Mouse (Mus musculus): Measurements from ENCODE around the gene H2-Aa. TPM values are rescaled to one million over a fixed set of nuclear protein-coding genes. Genes with fewer than 3 reads are reported as not detected.

H2-Aa gene
- polyA plus RNA-seq, 1 experiment = 508 TPM

DNA sequence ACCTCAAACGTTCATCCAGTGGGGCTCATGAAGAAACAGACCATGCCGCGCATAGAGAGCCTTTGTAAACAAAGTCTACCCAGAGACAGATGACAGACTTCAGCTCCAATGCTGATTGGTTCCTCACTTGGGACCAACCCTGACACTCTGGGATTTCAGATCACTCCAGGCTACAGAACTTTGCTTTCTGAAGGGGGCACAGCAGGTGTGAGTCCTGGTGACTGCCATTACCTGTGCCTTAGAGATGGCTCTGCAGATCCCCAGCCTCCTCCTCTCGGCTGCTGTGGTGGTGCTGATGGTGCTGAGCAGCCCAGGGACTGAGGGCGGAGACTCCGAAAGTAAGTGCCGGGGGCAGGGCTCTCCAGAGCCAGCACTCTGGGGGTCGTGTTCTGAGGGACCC is 24.6 kb downstream of the H2-Aa start:
- no peak overlapping the region for H3K27ac ChIP-seq (ENCODE audit: insufficient read depth, low read depth, low read length)
- H3K4me1 ChIP-seq (ENCODE audit: control insufficient read depth, insufficient read depth, low read length) = peaks cover 19% of the 10 kb centered on the region
- no peak for TF ChIP-seq POLR2A (IDR thresholded peaks at IDR 0.05; ENCODE audit: insufficient read depth, low read depth, low read length)
- TF ChIP-seq CTCF (IDR thresholded peaks at IDR 0.05; ENCODE audit: insufficient read depth, low read depth, low read length) = no peak
- H3K4me3 ChIP-seq (ENCODE audit: insufficient read depth, low read depth, low read length) = peak overlapping the region; percentile 52
- WGBS = 2% methylated on average over 8 of the region's 8 CpGs

GRCm38 (mm10) chr17:34261502-34261901 is 26.1 kb downstream of the H2-Aa start:
- TF ChIP-seq CTCF (IDR thresholded peaks at IDR 0.05; ENCODE audit: insufficient read depth, low read depth, low read length) = no peak
- no peak for TF ChIP-seq POLR2A (IDR thresholded peaks at IDR 0.05; ENCODE audit: insufficient read depth, low read depth, low read length)
- Histone ChIP-seq H3K4me1 (ENCODE audit: control insufficient read depth, insufficient read depth, low read length) (peaks cover 19% of the 10 kb centered on the region), H3K4me3 (ENCODE audit: insufficient read depth, low read depth, low read length) (no peak overlapping the region), H3K27ac (ENCODE audit: insufficient read depth, low read depth, low read length) (no peak overlapping the region)
- WGBS = 21% methylated on average over 4 of the region's 4 CpGs

DNA sequence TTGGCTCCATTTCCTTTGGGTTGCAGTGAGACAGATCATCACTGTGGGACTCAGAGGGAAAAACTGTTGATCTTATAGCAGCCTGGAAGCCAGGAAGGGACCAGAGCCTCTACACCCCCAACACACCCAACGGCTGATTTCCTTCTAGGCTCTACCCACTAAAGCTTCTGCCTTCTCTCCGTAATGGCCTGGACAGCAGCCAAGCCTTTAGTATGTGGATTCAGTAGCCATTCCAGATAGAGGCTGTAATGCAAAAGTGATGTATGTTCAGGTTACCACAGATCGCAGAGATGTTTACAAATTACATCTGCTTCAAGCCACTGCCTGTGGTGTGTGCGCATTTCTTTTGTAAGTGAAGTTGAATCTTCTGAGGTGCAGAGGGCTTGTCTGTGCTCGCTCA is 27.1 kb downstream of the H2-Aa start:
- peaks cover 19% of the 10 kb centered on the region for H3K4me1 ChIP-seq (ENCODE audit: control insufficient read depth, insufficient read depth, low read length)
- 69% methylated on average over 5 of the region's 5 CpGs for WGBS
- H3K4me3 ChIP-seq (ENCODE audit: insufficient read depth, low read depth, low read length) = no peak overlapping the region
- no peak overlapping the region for H3K27ac ChIP-seq (ENCODE audit: insufficient read depth, low read depth, low read length)
- TF ChIP-seq POLR2A (IDR thresholded peaks at IDR 0.05; ENCODE audit: insufficient read depth, low read depth, low read length) = no peak
- TF ChIP-seq CTCF (IDR thresholded peaks at IDR 0.05; ENCODE audit: insufficient read depth, low read depth, low read length) = no peak

GRCm38 (mm10) chr17:34257594-34258375 is 29.8 kb downstream of the H2-Aa start, which contains the start of gene H2-Ab1:
Gene H2-Ab1 (plus strand): TSS chr17:34257689.
- TF ChIP-seq CTCF (IDR thresholded peaks at IDR 0.05; ENCODE audit: insufficient read depth, low read depth, low read length) (no peak), POLR2A (IDR thresholded peaks at IDR 0.05; ENCODE audit: insufficient read depth, low read depth, low read length) (no peak)
- H3K4me3 ChIP-seq (ENCODE audit: insufficient read depth, low read depth, low read length) = no peak within 1 kb of the TSS
- 67% methylated on average over 11 of the region's 11 CpGs for WGBS
- no peaks in the 10 kb centered on the region for H3K4me1 ChIP-seq (ENCODE audit: control insufficient read depth, insufficient read depth, low read length)
- H3K27ac ChIP-seq (ENCODE audit: insufficient read depth, low read depth, low read length) = no peak within 1 kb of the TSS

GRCm38 (mm10) chr17:34256501-34256900 is 31.1 kb downstream of the H2-Aa start:
- no peak overlapping the region for H3K4me3 ChIP-seq (ENCODE audit: insufficient read depth, low read depth, low read length)
- TF ChIP-seq CTCF (IDR thresholded peaks at IDR 0.05; ENCODE audit: insufficient read depth, low read depth, low read length) (no peak), POLR2A (IDR thresholded peaks at IDR 0.05; ENCODE audit: insufficient read depth, low read depth, low read length) (no peak)
- WGBS = 79% methylated on average over 5 of the region's 5 CpGs
- no peak overlapping the region for H3K27ac ChIP-seq (ENCODE audit: insufficient read depth, low read depth, low read length)
- H3K4me1 ChIP-seq (ENCODE audit: control insufficient read depth, insufficient read depth, low read length) = no peaks in the 10 kb centered on the region

GRCm38 (mm10) chr17:34251666-34252065 is 36.0 kb downstream of the H2-Aa start:
- peaks cover 8% of the 10 kb centered on the region; the same call in 1 of the 2 replicates for H3K4me1 ChIP-seq (ENCODE audit: control insufficient read depth, insufficient read depth, low read length)
- H3K27ac ChIP-seq (ENCODE audit: insufficient read depth, low read depth, low read length) = no peak overlapping the region
- WGBS = 74% methylated on average over 4 of the region's 4 CpGs
- H3K4me3 ChIP-seq (ENCODE audit: insufficient read depth, low read depth, low read length) = no peak overlapping the region
- TF ChIP-seq POLR2A (IDR thresholded peaks at IDR 0.05; ENCODE audit: insufficient read depth, low read depth, low read length) (no peak), CTCF (IDR thresholded peaks at IDR 0.05; ENCODE audit: insufficient read depth, low read depth, low read length) (no peak)

DNA sequence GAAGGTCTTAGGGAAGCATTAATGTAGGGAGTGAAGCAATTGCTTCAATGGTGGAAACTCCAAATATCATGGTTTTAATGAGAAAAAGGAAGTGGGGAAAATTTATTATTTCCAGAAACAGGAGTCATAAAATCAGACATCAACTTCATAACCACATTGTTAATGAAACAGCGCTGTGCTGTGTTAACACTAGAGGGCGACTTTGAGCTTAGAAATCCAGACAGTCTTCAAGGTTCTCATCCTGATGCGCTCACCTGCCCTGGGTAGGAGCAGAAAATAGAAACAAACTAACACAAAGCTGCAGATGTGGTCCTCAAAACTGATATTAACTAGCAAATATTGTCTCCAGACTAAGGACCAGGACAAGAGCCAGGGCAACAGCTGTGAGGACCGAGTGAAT is 37.7 kb downstream of the H2-Aa start:
- no peak overlapping the region for H3K27ac ChIP-seq (ENCODE audit: insufficient read depth, low read depth, low read length)
- WGBS = 8% methylated on average over 4 of the region's 4 CpGs
- TF ChIP-seq POLR2A (IDR thresholded peaks at IDR 0.05; ENCODE audit: insufficient read depth, low read depth, low read length) (no peak), CTCF (IDR thresholded peaks at IDR 0.05; ENCODE audit: insufficient read depth, low read depth, low read length) (no peak)

GRCm38 (mm10) chr17:34249361-34249760 is 38.3 kb downstream of the H2-Aa start:
- Histone ChIP-seq H3K27ac (ENCODE audit: insufficient read depth, low read depth, low read length) (no peak overlapping the region), H3K4me1 (ENCODE audit: control insufficient read depth, insufficient read depth, low read length) (peaks cover 8% of the 10 kb centered on the region; the same call in 1 of the 2 replicates), H3K4me3 (ENCODE audit: insufficient read depth, low read depth, low read length) (no peak overlapping the region)
- WGBS = 49% methylated on average over 3 of the region's 3 CpGs
- TF ChIP-seq CTCF (IDR thresholded peaks at IDR 0.05; ENCODE audit: insufficient read depth, low read depth, low read length) = no peak
- no peak for TF ChIP-seq POLR2A (IDR thresholded peaks at IDR 0.05; ENCODE audit: insufficient read depth, low read depth, low read length)

More for the DNA sequence above, 37.7 kb downstream of the H2-Aa start:
- Histone ChIP-seq H3K4me3 (ENCODE audit: insufficient read depth, low read depth, low read length) (no peak overlapping the region), H3K4me1 (ENCODE audit: control insufficient read depth, insufficient read depth, low read length) (peaks cover 8% of the 10 kb centered on the region; the same call in 1 of the 2 replicates)

DNA sequence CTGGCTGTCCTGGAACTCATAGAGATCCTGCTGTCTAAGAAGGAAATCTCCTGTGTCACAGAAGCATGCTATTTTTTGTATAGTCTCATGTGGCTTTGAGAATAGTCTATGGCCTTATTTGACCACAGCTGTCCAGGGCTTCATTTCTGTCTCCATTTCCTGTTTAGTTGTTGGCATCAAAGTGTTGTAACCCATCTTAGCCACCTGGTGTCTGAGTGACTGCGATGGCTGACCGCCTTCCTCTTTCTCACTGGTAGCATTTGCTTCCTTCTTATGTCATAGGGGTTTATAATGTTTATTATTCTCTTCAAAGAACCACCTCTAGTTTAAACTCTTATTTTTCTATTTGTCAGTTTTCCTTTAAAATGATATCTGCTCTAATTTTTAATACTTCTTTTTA is 38.9 kb downstream of the H2-Aa start:
- TF ChIP-seq CTCF (IDR thresholded peaks at IDR 0.05; ENCODE audit: insufficient read depth, low read depth, low read length) (no peak), POLR2A (IDR thresholded peaks at IDR 0.05; ENCODE audit: insufficient read depth, low read depth, low read length) (no peak)
- Histone ChIP-seq H3K27ac (ENCODE audit: insufficient read depth, low read depth, low read length) (0 out of 2 replicates have a peak overlapping the region, but pooled peaks have one; percentile 27), H3K4me3 (ENCODE audit: insufficient read depth, low read depth, low read length) (no peak overlapping the region), H3K4me1 (ENCODE audit: control insufficient read depth, insufficient read depth, low read length) (peaks cover 8% of the 10 kb centered on the region; the same call in 1 of the 2 replicates)
- 82% methylated on average over 2 of the region's 2 CpGs for WGBS

Data from olfactory bulb, adult 2 months (tissue).